Mouse (Mus musculus): ENCODE data around the gene Slc7a7.

GRCm38 (mm10) chr14:54416830-54417229 is 750 bp downstream of the Slc7a7 start:
- TF ChIP-seq CTCF (IDR thresholded peaks at IDR 0.05; ENCODE audit: low read depth, low read length) (no peak), POLR2A (IDR thresholded peaks at IDR 0.05; ENCODE audit: extremely low read depth, insufficient read depth, low read length) (no peak)

All from liver, adult 2 months (tissue).